Mouse (Mus musculus) heart, embryonic 15.5 days (tissue): Measurements from ENCODE around the gene Adra2b. TPM values are rescaled to one million over a fixed set of nuclear protein-coding genes. Genes with fewer than 3 reads are reported as not detected.

ENCODE experiments used
- ATAC-seq: fragments of 200-750 bp; cut with Nextera tagmentation; replicated peaks from 2 replicates; pipeline ENCODE4 v1.8.0; 2017; ENCODE audit warnings: low read depth, moderate TSS enrichment; ENCODE audit not compliant: insufficient number of reproducible peaks, insufficient read depth, low FRiP score
- H3K27ac ChIP-seq: fragments of 300-500 bp; sonication (generic); 2 replicates; pipeline ENCODE4 v1.5.1; 2015; ENCODE audit warnings: mild to moderate bottlenecking, inconsistent platforms
- H3K27me3 ChIP-seq: fragments of 300-500 bp; sonication (generic); 2 replicates; pipeline ENCODE4 v1.6.1; 2015; ENCODE audit warnings: inconsistent platforms
- H3K36me3 ChIP-seq: fragments of 300-500 bp; sonication (generic); 2 replicates; pipeline ENCODE4 v1.6.1; 2015; ENCODE audit warnings: mild to moderate bottlenecking, inconsistent platforms
- H3K4me1 ChIP-seq: fragments of 300-500 bp; sonication (generic); replicated peaks from 2 replicates; pipeline ENCODE4 v1.6.1; 2015; ENCODE audit warnings: inconsistent platforms
- H3K4me2 ChIP-seq: fragments of 300-500 bp; sonication (generic); 2 replicates; pipeline ENCODE4 v1.6.1; 2015; ENCODE audit warnings: inconsistent platforms, mild to moderate bottlenecking, moderate library complexity
- H3K4me3 ChIP-seq: fragments of 300-500 bp; sonication (generic); 2 replicates; pipeline ENCODE4 v1.5.1; 2015; ENCODE audit warnings: mild to moderate bottlenecking, inconsistent platforms
- H3K9ac ChIP-seq: fragments of 300-500 bp; sonication (generic); 2 replicates; pipeline ENCODE4 v1.6.1; 2015; ENCODE audit warnings: mild to moderate bottlenecking, inconsistent platforms
- H3K9me3 ChIP-seq: fragments of 300-500 bp; sonication (generic); replicated peaks from 2 replicates; pipeline ENCODE4 v1.6.1; 2016; ENCODE audit warnings: inconsistent platforms
- WGBS: fragments of 180-500 bp; shearing (Covaris S2); methylation state at CpG from one replicate; pipeline ENCODE4 v1.1.7; 2015; ENCODE audit warnings: mixed read lengths; 5-methylcytosine and 5-hydroxymethylcytosine counted together
- polyA plus RNA-seq: library from polyadenylated mRNA; unstranded; fragments of >200 nt; fragmentation: Nextera tagmentation; extraction: Ambion mirVana; gene quantifications from 2 replicates; pipeline ENCODE4 v1.2.1, GENCODE M21; 2015

Gene Adra2b
- polyA plus RNA-seq, 1 experiment from 2014 or later, result 1.1 TPM

GRCm38 (mm10) chr2:127371484-127371861, 8.5 kb downstream of the Adra2b start:
- peak overlapping the region; percentile 41; the same call in 1 of the 2 replicates for H3K4me2 ChIP-seq
- H3K4me3 ChIP-seq, result no peak overlapping the region
- no peak overlapping the region for H3K9ac ChIP-seq
- no peaks in the 10 kb centered on the region for H3K9me3 ChIP-seq
- H3K27ac ChIP-seq, result no peak overlapping the region
- WGBS, result 73% methylated on average over 1 of the region's 1 CpGs
- peaks cover 10% of the 10 kb centered on the region for H3K27me3 ChIP-seq
- H3K4me1 ChIP-seq, result peaks cover 40% of the 10 kb centered on the region
- no peaks in the 10 kb centered on the region for H3K36me3 ChIP-seq
- 0 out of 2 replicates have a peak, but pooled peaks have one; percentile 24 for ATAC-seq

- Histone ChIP-seq H3K27ac (no peak overlapping the region), H3K9ac (no peak overlapping the region), H3K4me2 (no peak overlapping the region), H3K36me3 (no peaks in the 10 kb centered on the region), H3K4me1 (peaks cover 40% of the 10 kb centered on the region), H3K9me3 (no peaks in the 10 kb centered on the region), H3K27me3 (peaks cover 7% of the 10 kb centered on the region; the same call in 1 of the 2 replicates), H3K4me3 (no peak overlapping the region)
- WGBS, result 91% methylated on average over 2 of the region's 2 CpGs
- ATAC-seq, result no peak
These were observed 9.1 kb downstream of the Adra2b start for GRCm38 (mm10) chr2:127372082-127372481.

GRCm38 (mm10) chr2:127374131-127374530, 11.1 kb downstream of the Adra2b start:
- Histone ChIP-seq H3K9ac (no peak overlapping the region), H3K27me3 (no peaks in the 10 kb centered on the region), H3K4me1 (peaks cover 51% of the 10 kb centered on the region), H3K4me2 (no peak overlapping the region), H3K27ac (no peak overlapping the region), H3K4me3 (no peak overlapping the region), H3K9me3 (no peaks in the 10 kb centered on the region), H3K36me3 (no peaks in the 10 kb centered on the region)
- 78% methylated on average over 3 of the region's 3 CpGs for WGBS
- no peak for ATAC-seq

DNA sequence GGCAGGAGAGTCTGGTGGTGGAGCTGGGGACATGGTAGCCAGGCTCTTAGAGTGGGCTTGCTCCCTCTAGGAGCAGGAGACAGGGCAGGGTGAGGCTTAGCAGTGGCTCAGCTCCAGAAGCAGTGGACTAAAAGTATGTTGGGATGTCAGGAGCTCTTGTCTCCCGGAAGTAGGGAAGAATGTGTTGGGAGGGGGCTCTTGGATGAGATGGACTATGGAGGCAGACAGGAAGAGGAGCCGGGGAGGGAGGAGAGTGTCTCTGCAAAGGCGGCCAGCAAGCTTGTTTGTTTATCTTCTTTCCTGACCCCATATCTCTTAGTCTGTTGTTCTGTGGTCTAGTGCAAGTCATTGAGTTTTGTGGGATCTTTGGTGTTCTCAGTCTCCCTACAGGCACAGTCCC, 12.1 kb downstream of the Adra2b start:
- Histone ChIP-seq H3K27ac (no peak overlapping the region), H3K4me3 (no peak overlapping the region), H3K4me1 (peaks cover 47% of the 10 kb centered on the region), H3K9ac (no peak overlapping the region), H3K27me3 (no peaks in the 10 kb centered on the region), H3K9me3 (no peaks in the 10 kb centered on the region), H3K4me2 (no peak overlapping the region), H3K36me3 (no peaks in the 10 kb centered on the region)
- 37% methylated on average over 3 of the region's 3 CpGs for WGBS
- ATAC-seq, result no peak

- ATAC-seq, result no peak
- no peak overlapping the region for H3K9ac ChIP-seq
- no peak overlapping the region for H3K4me2 ChIP-seq
- no peak overlapping the region for H3K4me3 ChIP-seq
- peaks cover 40% of the 10 kb centered on the region for H3K4me1 ChIP-seq
- no peaks in the 10 kb centered on the region for H3K27me3 ChIP-seq
- no peak overlapping the region for H3K27ac ChIP-seq
- WGBS, result 41% methylated on average over 7 of the region's 7 CpGs
- H3K9me3 ChIP-seq, result no peaks in the 10 kb centered on the region
- no peaks in the 10 kb centered on the region for H3K36me3 ChIP-seq
These were observed 12.8 kb downstream of the Adra2b start for GRCm38 (mm10) chr2:127375759-127376341.

DNA sequence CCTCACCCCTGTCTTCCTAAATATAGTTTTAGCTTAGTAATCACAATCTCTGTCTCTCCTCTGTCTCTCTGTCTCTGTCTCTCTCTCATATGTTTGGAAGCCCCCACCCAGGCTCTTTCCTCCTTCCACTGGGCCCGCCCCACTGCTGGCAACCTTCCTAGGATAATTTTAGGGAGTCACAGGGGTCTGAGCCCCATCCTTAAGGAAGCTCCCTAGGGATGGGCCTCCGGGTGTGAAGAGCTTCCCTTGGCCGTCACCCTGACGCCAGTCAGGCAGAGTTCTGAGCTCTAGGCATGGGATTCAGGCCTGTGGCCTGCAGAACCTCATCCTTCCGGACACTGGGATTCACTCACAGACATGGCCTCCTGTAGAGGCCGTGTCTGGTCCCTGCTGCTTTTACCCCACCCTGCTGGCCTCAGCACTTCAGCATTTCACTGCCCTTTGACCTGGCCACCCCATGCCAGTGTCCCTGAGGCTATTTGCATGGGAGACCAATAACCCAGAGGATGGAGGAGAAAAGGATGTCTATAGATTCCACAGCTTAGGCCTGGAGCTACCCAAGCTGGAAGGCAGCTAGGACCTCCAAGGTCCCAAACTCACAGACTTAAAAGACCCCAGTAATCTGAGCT, 13.5 kb downstream of the Adra2b start:
- Histone ChIP-seq H3K4me2 (no peak overlapping the region), H3K4me1 (peaks cover 33% of the 10 kb centered on the region), H3K4me3 (no peak overlapping the region), H3K9me3 (no peaks in the 10 kb centered on the region), H3K36me3 (no peaks in the 10 kb centered on the region), H3K27me3 (no peaks in the 10 kb centered on the region), H3K9ac (no peak overlapping the region), H3K27ac (no peak overlapping the region)
- 75% methylated on average over 6 of the region's 6 CpGs for WGBS
- ATAC-seq, result no peak

DNA sequence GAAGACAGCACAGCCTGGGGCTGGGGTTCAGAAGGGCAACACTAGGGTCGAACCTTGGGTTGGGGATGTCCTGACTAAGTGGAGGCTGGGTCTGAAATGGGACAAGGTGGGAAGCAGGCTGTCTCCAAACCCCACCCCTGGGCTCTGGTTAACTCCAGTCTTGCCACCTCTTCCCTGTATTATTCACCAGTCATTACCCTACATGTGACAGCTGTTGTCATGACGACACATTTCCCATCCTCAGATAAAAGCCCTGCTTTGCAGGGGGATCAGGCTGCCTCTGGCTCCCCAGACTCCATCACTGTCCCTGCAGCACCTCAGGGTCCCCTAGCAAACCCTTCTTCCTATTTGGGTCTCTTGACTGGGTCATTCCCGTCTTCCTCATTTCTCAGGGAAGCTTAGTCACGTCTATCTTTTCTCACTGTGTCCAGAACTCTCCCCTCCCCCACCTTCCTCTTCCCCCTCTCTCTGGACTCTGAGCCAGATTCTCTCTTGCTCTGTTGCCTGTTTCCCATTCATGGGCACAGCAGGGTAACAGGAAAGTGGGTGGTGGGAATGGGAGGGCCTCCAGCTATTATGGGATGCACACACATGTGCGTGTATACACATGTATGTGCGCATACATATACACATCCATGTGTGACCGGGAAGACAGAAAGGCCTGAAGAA, 15.1 kb downstream of the Adra2b start:
- Histone ChIP-seq H3K9me3 (no peaks in the 10 kb centered on the region), H3K4me3 (no peak overlapping the region), H3K4me2 (no peak overlapping the region), H3K4me1 (peaks cover 28% of the 10 kb centered on the region), H3K27me3 (no peaks in the 10 kb centered on the region), H3K36me3 (no peaks in the 10 kb centered on the region), H3K9ac (no peak overlapping the region), H3K27ac (no peak overlapping the region)
- WGBS, result 63% methylated on average over 7 of the region's 7 CpGs
- ATAC-seq, result 0 out of 2 replicates have a peak, but pooled peaks have one; percentile 21

DNA sequence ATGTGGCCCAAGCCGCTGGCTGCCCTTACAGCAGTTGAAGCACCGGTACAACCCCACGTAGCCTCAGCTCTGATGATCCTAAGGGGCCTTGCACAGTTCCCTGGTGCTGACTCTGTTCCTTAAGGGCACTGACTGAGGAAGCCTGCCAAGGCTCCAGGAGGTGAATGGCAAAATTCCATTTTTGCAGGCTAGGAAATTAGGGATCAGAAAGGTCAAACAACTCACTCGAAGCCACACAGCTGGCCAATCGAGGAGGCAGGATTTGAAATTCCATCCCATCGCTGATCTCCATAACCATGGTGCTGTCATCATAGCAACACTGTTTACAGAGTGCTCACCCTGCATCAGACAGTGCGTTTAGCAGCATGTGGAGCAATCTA, 15.6 kb downstream of the Adra2b start:
- no peak overlapping the region for H3K4me2 ChIP-seq
- H3K27me3 ChIP-seq, result no peaks in the 10 kb centered on the region
- ATAC-seq, result no peak
- H3K9me3 ChIP-seq, result no peaks in the 10 kb centered on the region
- H3K4me1 ChIP-seq, result peaks cover 28% of the 10 kb centered on the region
- no peaks in the 10 kb centered on the region for H3K36me3 ChIP-seq
- no peak overlapping the region for H3K4me3 ChIP-seq
- H3K9ac ChIP-seq, result no peak overlapping the region
- 69% methylated on average over 7 of the region's 7 CpGs for WGBS
- no peak overlapping the region for H3K27ac ChIP-seq

GRCm38 (mm10) chr2:127379250-127379649, 16.2 kb downstream of the Adra2b start:
- Histone ChIP-seq H3K4me1 (peaks cover 28% of the 10 kb centered on the region), H3K27me3 (no peaks in the 10 kb centered on the region), H3K4me2 (no peak overlapping the region), H3K9ac (no peak overlapping the region), H3K27ac (0 out of 2 replicates have a peak overlapping the region, but pooled peaks have one; percentile 16), H3K4me3 (no peak overlapping the region), H3K9me3 (no peaks in the 10 kb centered on the region), H3K36me3 (no peaks in the 10 kb centered on the region)
- WGBS, result 49% methylated on average over 3 of the region's 3 CpGs
- no peak for ATAC-seq

GRCm38 (mm10) chr2:127383881-127384280, 20.9 kb downstream of the Adra2b start:
- 63% methylated on average over 7 of the region's 7 CpGs for WGBS
- Histone ChIP-seq H3K27me3 (0 out of 2 replicates have a peak, but pooled peaks cover 4% of the 10 kb centered on the region), H3K9me3 (no peaks in the 10 kb centered on the region), H3K4me1 (peaks cover 3% of the 10 kb centered on the region; the same call in 1 of the 2 replicates), H3K4me3 (no peak overlapping the region), H3K36me3 (no peaks in the 10 kb centered on the region), H3K27ac (no peak overlapping the region), H3K9ac (no peak overlapping the region), H3K4me2 (no peak overlapping the region)
- ATAC-seq, result no peak

DNA sequence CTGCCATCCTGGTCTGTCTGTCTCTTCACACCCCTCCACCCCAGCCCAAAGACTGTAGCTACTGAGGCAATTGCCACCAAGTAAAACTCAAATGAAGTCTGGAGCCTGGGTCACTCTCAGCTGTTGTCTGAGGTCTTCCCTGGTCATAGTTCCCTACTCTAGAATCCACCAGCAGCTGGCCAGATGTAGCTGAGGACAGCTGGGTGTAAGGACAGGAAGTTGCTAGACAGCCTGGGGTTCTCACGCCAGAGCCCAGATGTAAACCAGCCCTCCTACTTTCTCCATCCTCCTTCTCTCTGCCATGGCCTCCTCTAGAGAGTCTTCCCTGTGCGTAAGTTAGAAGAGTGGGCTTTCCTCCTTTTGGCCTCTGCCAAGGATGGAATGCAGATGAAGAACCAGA, 24.5 kb downstream of the Adra2b start:
- no peak overlapping the region for H3K4me2 ChIP-seq
- WGBS, result 76% methylated on average over 2 of the region's 2 CpGs
- H3K4me1 ChIP-seq, result no peaks in the 10 kb centered on the region
- ATAC-seq, result no peak
- no peak overlapping the region for H3K9ac ChIP-seq
- 0 out of 2 replicates have a peak, but pooled peaks cover 4% of the 10 kb centered on the region for H3K27me3 ChIP-seq
- H3K4me3 ChIP-seq, result no peak overlapping the region
- no peaks in the 10 kb centered on the region for H3K36me3 ChIP-seq
- H3K9me3 ChIP-seq, result no peaks in the 10 kb centered on the region
- H3K27ac ChIP-seq, result no peak overlapping the region
